Mouse (Mus musculus) ES-E14 (cell line): ENCODE measurements at regions not wholly inside any gene's neighbourhood (a gene's known extent, or its start where the extent isn't known, plus 50 kb on each side); places are given as distances from the start of the nearest gene placed in this dataset.

Experiments
- HCFC1 ChIP-seq: IDR thresholded peaks from 2 replicates; pipeline ENCODE4 v1.6.1; 2012; ENCODE audit warnings: low read length, inconsistent platforms, borderline replicate concordance; ENCODE audit not compliant: insufficient read depth
- ZC3H11A ChIP-seq: IDR thresholded peaks from 2 replicates; pipeline ENCODE4 v1.6.1; 2012; ENCODE audit warnings: low read depth, mild to moderate bottlenecking, inconsistent platforms, low read length, borderline replicate concordance

GRCm38 (mm10) chr10:103585504-103585903 is 217.9 kb downstream of the Slc6a15 start:
- TF ChIP-seq HCFC1, result no peak
- TF ChIP-seq ZC3H11A, result no peak
